Mouse (Mus musculus): ENCODE results near the gene Ing3.

- TF ChIP-seq POLR2A (IDR thresholded peaks at IDR 0.05; ENCODE audit: low read depth, low read length) (no peak), CTCF (conservative IDR thresholded peaks at IDR 0.05; ENCODE audit: insufficient read depth, insufficient read length, low read depth, low read length) (no peak)
Observed at GRCm38 (mm10) chr6:21910804-21911203, 38.6 kb upstream of the Ing3 start.
